Mouse (Mus musculus): ENCODE measurements around the gene Lrrn1. TPM values are rescaled to one million over a fixed set of nuclear protein-coding genes. Genes with fewer than 3 reads are reported as not detected.

The Lrrn1 gene
- 0.16 and 0.34 TPM in 2 replicates for polyA plus RNA-seq (2015; fragmentation: Nextera tagmentation; extraction: Ambion mirVana)

DNA sequence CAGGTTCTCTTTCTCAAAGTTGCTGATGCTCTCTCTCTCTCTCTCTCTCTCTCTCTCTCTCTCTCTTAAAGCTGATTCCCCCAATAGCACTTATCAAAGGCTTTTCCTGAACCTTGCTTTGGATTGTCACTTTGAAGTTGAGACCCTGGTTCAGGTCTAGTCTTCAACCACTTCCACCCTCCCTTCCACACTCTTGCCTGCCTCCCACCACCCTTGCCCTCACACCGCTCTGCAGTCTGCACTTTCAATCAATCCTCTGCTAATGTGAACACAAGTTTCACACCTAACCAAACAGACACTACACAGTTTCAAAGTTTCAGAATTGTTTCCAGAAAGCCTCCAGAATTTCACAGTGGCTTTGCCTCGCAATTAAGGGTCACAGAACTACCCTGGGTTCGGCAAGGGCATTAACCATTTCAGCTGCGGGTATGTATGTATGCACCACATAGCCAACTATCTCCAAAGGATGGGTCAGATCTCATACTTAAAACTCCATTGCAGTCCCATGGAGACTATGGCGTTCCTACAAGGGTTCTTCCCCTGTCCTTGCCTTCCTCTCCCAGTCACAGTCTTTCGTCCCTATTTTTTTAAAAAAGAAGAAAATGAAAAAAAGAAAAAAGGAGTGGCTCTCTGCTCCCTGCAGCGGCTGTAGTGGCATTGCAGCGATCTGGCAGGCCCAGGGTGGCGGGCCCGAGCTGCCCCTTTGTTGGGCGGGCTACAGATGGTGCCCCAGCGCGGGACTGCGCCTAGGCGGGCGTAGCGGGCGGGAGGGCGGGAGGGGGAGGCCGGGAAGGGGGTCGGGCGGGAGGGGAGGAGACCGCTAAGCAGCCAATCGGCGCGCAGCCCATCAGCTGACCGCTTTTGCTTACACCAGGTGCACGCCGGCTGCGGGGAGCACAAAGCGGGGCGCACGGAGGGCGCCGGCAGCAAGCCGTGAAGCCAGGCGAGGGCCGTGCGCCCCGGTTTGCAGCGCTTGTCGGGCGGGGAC, at the start of gene Lrrn1:
Gene Lrrn1 (plus strand): TSS at position 892 of the 988 bp plus-strand sequence.
- DNase-seq: peak; percentile 12
- whole genome bisulfite sequencing (ENCODE audit: insufficient replicate concordance): 18% methylated on average over 12 of the region's 43 CpGs
- no peak for TF ChIP-seq EP300 (IDR thresholded peaks at IDR 0.05; ENCODE audit: low read depth)
- no peak for TF ChIP-seq CTCF (IDR thresholded peaks at IDR 0.05; ENCODE audit: low read depth)

GRCm38 (mm10) chr6:107494491-107494890, 35.1 kb upstream of the Lrrn1 start:
- Histone ChIP-seq H3K4me3 (ENCODE audit: low read depth, low read length) (no peak overlapping the region), H3K4me1 (ENCODE audit: insufficient read depth) (no peaks in the 10 kb centered on the region), H3K27me3 (ENCODE audit: insufficient read depth, low read length) (no peaks in the 10 kb centered on the region), H3K9ac (replicated peaks) (no peak overlapping the region), H3K4me2 (ENCODE audit: low read depth, low read length) (no peak overlapping the region), H3K9me3 (ENCODE audit: low read length) (no peaks in the 10 kb centered on the region), H3K27ac (ENCODE audit: low read depth) (no peak overlapping the region), H3K36me3 (replicated peaks; ENCODE audit: insufficient read depth, low read length) (no peaks in the 10 kb centered on the region)
- TF ChIP-seq CTCF (IDR thresholded peaks at IDR 0.05; ENCODE audit: low read depth): no peak
- TF ChIP-seq EP300 (IDR thresholded peaks at IDR 0.05; ENCODE audit: low read depth): no peak
- no peak for ATAC-seq
- DNase-seq: no peak
- 24% methylated on average over 1 of the region's 1 CpGs for WGBS (ENCODE audit: insufficient replicate concordance)

More for the DNA sequence above, at the start of gene Lrrn1:
- peak within 1 kb of the TSS; percentile 19 for H3K4me3 ChIP-seq (ENCODE audit: low read depth, low read length)
- H3K9me3 ChIP-seq (ENCODE audit: low read length): no peaks in the 10 kb centered on the region
- no peaks in the 10 kb centered on the region for H3K4me1 ChIP-seq (ENCODE audit: insufficient read depth)
- H3K27me3 ChIP-seq (ENCODE audit: insufficient read depth, low read length): peaks cover 19% of the 10 kb centered on the region
- no peak within 1 kb of the TSS for H3K27ac ChIP-seq (ENCODE audit: low read depth)
- H3K36me3 ChIP-seq (replicated peaks; ENCODE audit: insufficient read depth, low read length): no peaks in the 10 kb centered on the region
- no peak within 1 kb of the TSS for H3K9ac ChIP-seq (replicated peaks)
- peak within 1 kb of the TSS; percentile 54 for H3K4me2 ChIP-seq (ENCODE audit: low read depth, low read length)
- no peak for ATAC-seq

- H3K9me3 ChIP-seq (ENCODE audit: low read length): no peaks in the 10 kb centered on the region
- H3K9ac ChIP-seq (replicated peaks): no peak overlapping the region
- H3K4me1 ChIP-seq (ENCODE audit: insufficient read depth): no peaks in the 10 kb centered on the region
- H3K36me3 ChIP-seq (replicated peaks; ENCODE audit: insufficient read depth, low read length): no peaks in the 10 kb centered on the region
- no peak for ATAC-seq
- H3K4me2 ChIP-seq (ENCODE audit: low read depth, low read length): no peak overlapping the region
- no peak overlapping the region for H3K4me3 ChIP-seq (ENCODE audit: low read depth, low read length)
- WGBS (ENCODE audit: insufficient replicate concordance): 64% methylated on average over 1 of the region's 1 CpGs
- no peaks in the 10 kb centered on the region for H3K27me3 ChIP-seq (ENCODE audit: insufficient read depth, low read length)
- DNase-seq: no peak
- no peak overlapping the region for H3K27ac ChIP-seq (ENCODE audit: low read depth)
- TF ChIP-seq EP300 (IDR thresholded peaks at IDR 0.05; ENCODE audit: low read depth) (no peak), CTCF (IDR thresholded peaks at IDR 0.05; ENCODE audit: low read depth) (no peak)
Measured at GRCm38 (mm10) chr6:107495830-107496229, 33.7 kb upstream of the Lrrn1 start.

- no peak overlapping the region for H3K4me2 ChIP-seq (ENCODE audit: low read depth, low read length)
- ATAC-seq (no peak), DNase-seq (no peak)
- H3K27me3 ChIP-seq (ENCODE audit: insufficient read depth, low read length): no peaks in the 10 kb centered on the region
- 73% methylated on average over 4 of the region's 4 CpGs for WGBS (ENCODE audit: insufficient replicate concordance)
- H3K4me1 ChIP-seq (ENCODE audit: insufficient read depth): no peaks in the 10 kb centered on the region
- H3K4me3 ChIP-seq (ENCODE audit: low read depth, low read length): no peak overlapping the region
- H3K27ac ChIP-seq (ENCODE audit: low read depth): no peak overlapping the region
- no peak for TF ChIP-seq CTCF (IDR thresholded peaks at IDR 0.05; ENCODE audit: low read depth)
- TF ChIP-seq EP300 (IDR thresholded peaks at IDR 0.05; ENCODE audit: low read depth): no peak
- no peak overlapping the region for H3K9ac ChIP-seq (replicated peaks)
- no peaks in the 10 kb centered on the region for H3K9me3 ChIP-seq (ENCODE audit: low read length)
- no peaks in the 10 kb centered on the region for H3K36me3 ChIP-seq (replicated peaks; ENCODE audit: insufficient read depth, low read length)
Measured at GRCm38 (mm10) chr6:107513716-107514115, 15.9 kb upstream of the Lrrn1 start.

- ATAC-seq (no peak), DNase-seq (no peak)
- Histone ChIP-seq H3K4me1 (ENCODE audit: insufficient read depth) (no peaks in the 10 kb centered on the region), H3K4me3 (ENCODE audit: low read depth, low read length) (no peak overlapping the region), H3K36me3 (replicated peaks; ENCODE audit: insufficient read depth, low read length) (no peaks in the 10 kb centered on the region), H3K27ac (ENCODE audit: low read depth) (no peak overlapping the region), H3K27me3 (ENCODE audit: insufficient read depth, low read length) (no peaks in the 10 kb centered on the region), H3K9me3 (ENCODE audit: low read length) (no peaks in the 10 kb centered on the region), H3K4me2 (ENCODE audit: low read depth, low read length) (no peak overlapping the region), H3K9ac (replicated peaks) (no peak overlapping the region)
- TF ChIP-seq EP300 (IDR thresholded peaks at IDR 0.05; ENCODE audit: low read depth) (no peak), CTCF (IDR thresholded peaks at IDR 0.05; ENCODE audit: low read depth) (no peak)
- WGBS (ENCODE audit: insufficient replicate concordance): 72% methylated on average over 2 of the region's 2 CpGs
Measured at GRCm38 (mm10) chr6:107523953-107524352, 5.6 kb upstream of the Lrrn1 start.

DNA sequence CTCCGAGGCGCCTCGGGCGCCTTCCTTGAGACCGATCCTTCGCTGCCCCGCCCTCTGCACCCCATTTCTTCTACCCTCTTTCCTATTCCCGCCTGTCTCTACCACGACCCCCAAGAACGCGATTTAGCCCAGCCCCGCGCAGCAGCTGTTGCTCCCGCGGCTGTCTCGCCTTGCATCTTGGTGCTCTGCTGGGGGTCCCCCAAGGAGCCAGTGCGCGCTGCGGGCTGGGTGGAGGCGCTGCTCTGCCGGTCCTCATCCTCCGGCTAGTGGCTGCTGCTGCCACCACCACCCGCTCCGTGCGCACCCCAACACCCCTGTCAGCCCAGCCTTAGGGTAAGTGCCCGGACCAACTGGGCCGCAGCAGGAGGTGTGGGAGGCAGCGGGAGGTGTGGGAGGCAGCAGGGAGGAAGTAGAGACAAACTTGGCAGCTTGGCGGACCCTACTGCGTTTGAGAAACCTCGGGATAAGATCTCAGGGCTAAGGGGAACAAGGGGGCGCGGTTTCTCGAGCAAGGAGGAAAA, 403 bp downstream of the Lrrn1 start:
- no peak overlapping the region for H3K9ac ChIP-seq (replicated peaks)
- WGBS (ENCODE audit: insufficient replicate concordance): 1% methylated on average over 31 of the region's 34 CpGs
- DNase-seq (peak; percentile 14), ATAC-seq (no peak)
- no peaks in the 10 kb centered on the region for H3K36me3 ChIP-seq (replicated peaks; ENCODE audit: insufficient read depth, low read length)
- H3K4me2 ChIP-seq (ENCODE audit: low read depth, low read length): peak overlapping the region; percentile 54
- H3K27me3 ChIP-seq (ENCODE audit: insufficient read depth, low read length): peaks cover 19% of the 10 kb centered on the region
- H3K27ac ChIP-seq (ENCODE audit: low read depth): no peak overlapping the region
- peak overlapping the region; percentile 19 for H3K4me3 ChIP-seq (ENCODE audit: low read depth, low read length)
- TF ChIP-seq CTCF (IDR thresholded peaks at IDR 0.05; ENCODE audit: low read depth) (no peak), EP300 (IDR thresholded peaks at IDR 0.05; ENCODE audit: low read depth) (no peak)
- H3K4me1 ChIP-seq (ENCODE audit: insufficient read depth): no peaks in the 10 kb centered on the region
- no peaks in the 10 kb centered on the region for H3K9me3 ChIP-seq (ENCODE audit: low read length)

All from liver, postnatal 0 days (tissue).